Mouse (Mus musculus) ES-Bruce4 (cell line): Measurements from ENCODE around the gene Slc19a2.

Experiments used
- CTCF ChIP-seq: IDR thresholded peaks from one replicate; pipeline ENCODE4 v1.8.1; 2011; ENCODE audit warnings: low read depth, low read length
- EP300 ChIP-seq: IDR thresholded peaks from 2 replicates; pipeline ENCODE4 v1.6.1; 2011; ENCODE audit warnings: low read depth, low read length; ENCODE audit not compliant: insufficient read depth
- POLR2A ChIP-seq: IDR thresholded peaks from one replicate; pipeline ENCODE4 v1.8.1; 2011; ENCODE audit warnings: low read length; ENCODE audit not compliant: insufficient read depth

DNA sequence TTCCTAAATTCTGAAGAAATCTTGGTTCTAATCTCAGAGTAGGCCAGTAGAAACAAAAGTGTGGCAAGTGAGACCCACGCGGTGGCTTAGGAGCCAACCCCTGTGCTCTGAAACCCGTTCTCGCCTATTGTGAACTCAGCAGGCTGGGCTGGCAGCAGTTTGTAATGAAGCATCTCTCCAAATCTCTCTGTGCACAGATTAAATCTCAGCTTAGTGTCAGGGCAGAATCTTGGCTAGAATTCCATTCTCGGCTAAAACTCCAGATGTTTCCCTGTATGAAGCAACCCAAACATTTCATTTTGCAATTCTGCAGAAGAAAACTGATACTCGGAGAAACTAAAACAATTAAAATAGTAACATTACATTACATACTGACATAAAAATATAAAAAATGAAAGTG lies 33.3 kb upstream of the Slc19a2 start:
- TF ChIP-seq CTCF (no peak), POLR2A (no peak), EP300 (no peak)
